Mouse (Mus musculus) myocyte (in vitro differentiated cells): ENCODE data around the gene Ms4a2. TPM values are rescaled to one million over a fixed set of nuclear protein-coding genes. Genes with fewer than 3 reads are reported as not detected.

ENCODE experiments used
- H3K27me3 ChIP-seq: one replicate; pipeline ENCODE4 v1.6.1; 2011; ENCODE audit not compliant: control insufficient read depth, insufficient read depth, insufficient read length
- H3K36me3 ChIP-seq: one replicate; pipeline ENCODE4 v1.6.1; 2011; ENCODE audit not compliant: control insufficient read depth, insufficient read depth
- H3K4me2 ChIP-seq: one replicate; pipeline ENCODE4 v1.6.1; 2011; ENCODE audit warnings: low read depth, control low read depth
- H3K4me3 ChIP-seq: one replicate; pipeline ENCODE4 v1.5.1; 2011; ENCODE audit warnings: mild to moderate bottlenecking, control low read depth, moderate library complexity
- H3K79me2 ChIP-seq: one replicate; pipeline ENCODE4 v1.6.1; 2011; ENCODE audit not compliant: control insufficient read depth, insufficient read depth
- H3ac ChIP-seq: one replicate; pipeline ENCODE4 v1.6.1; 2011; ENCODE audit not compliant: control insufficient read depth, insufficient read length
- CEBPB ChIP-seq: IDR thresholded peaks from 2 replicates; pipeline ENCODE4 v1.6.1; 2011; ENCODE audit warnings: mild to moderate bottlenecking, moderate library complexity; ENCODE audit not compliant: poor library complexity, insufficient read depth, severe bottlenecking
- E2F4 ChIP-seq: IDR thresholded peaks from one replicate; pipeline ENCODE4 v1.6.1; 2011; ENCODE audit warnings: mild to moderate bottlenecking, control low read depth, moderate library complexity; ENCODE audit not compliant: insufficient read depth
- MAX ChIP-seq: IDR thresholded peaks from one replicate; pipeline ENCODE4 v1.6.1; 2011; ENCODE audit warnings: low read depth, mild to moderate bottlenecking, control low read depth
- MYOD1 ChIP-seq, 3 experiments: IDR thresholded peaks; one replicate each; pipeline ENCODE4 v1.6.1; 2011; ENCODE audit warnings: control low read depth in 2 of 3, low read depth in 2 of 3, mild to moderate bottlenecking in 2 of 3, moderate library complexity in 1 of 3; ENCODE audit not compliant: insufficient read length in 2 of 3, control insufficient read depth in 1 of 3
- MYOG ChIP-seq, 3 experiments: IDR thresholded peaks; one replicate each; pipeline ENCODE4 v1.6.1; 2011; ENCODE audit warnings: control low read depth in 2 of 3, low read depth in 2 of 3, mild to moderate bottlenecking in 2 of 3; ENCODE audit not compliant: insufficient read length in 2 of 3, control insufficient read depth in 1 of 3, insufficient read depth in 1 of 3
- POLR2A ChIP-seq: IDR thresholded peaks from one replicate; pipeline ENCODE4 v1.6.1; 2011; ENCODE audit warnings: low read depth, mild to moderate bottlenecking, control low read depth, moderate library complexity; ENCODE audit not compliant: insufficient read length
- POLR2AphosphoS2 ChIP-seq: IDR thresholded peaks from one replicate; pipeline ENCODE4 v1.6.1; 2011; ENCODE audit warnings: low read depth, control low read depth; ENCODE audit not compliant: insufficient read length
- REST ChIP-seq: IDR thresholded peaks from one replicate; pipeline ENCODE4 v1.6.1; 2011; ENCODE audit warnings: mild to moderate bottlenecking, control low read depth, moderate library complexity; ENCODE audit not compliant: insufficient read depth, insufficient read length
- SRF ChIP-seq: IDR thresholded peaks from one replicate; pipeline ENCODE4 v1.6.1; 2011; ENCODE audit warnings: low read depth; ENCODE audit not compliant: control insufficient read depth, insufficient read length
- TCF12 ChIP-seq: IDR thresholded peaks from one replicate; pipeline ENCODE4 v1.6.1; 2011; ENCODE audit warnings: mild to moderate bottlenecking, control low read depth; ENCODE audit not compliant: poor library complexity, insufficient read depth, severe bottlenecking
- TCF3 ChIP-seq: IDR thresholded peaks from one replicate; pipeline ENCODE4 v1.6.1; 2011; ENCODE audit warnings: low read depth, control low read depth; ENCODE audit not compliant: insufficient read length
- USF1 ChIP-seq: IDR thresholded peaks from one replicate; pipeline ENCODE4 v1.6.1; 2011; ENCODE audit warnings: low read depth, mild to moderate bottlenecking, control low read depth, moderate library complexity
- polyA plus RNA-seq: library from polyadenylated mRNA; unstranded; fragments of >200 nt; fragmentation: generic; extraction: Trizol; gene quantifications from one replicate; pipeline ENCODE4 v1.2.1, GENCODE M21; 2012; ENCODE audit warnings: missing spikeins

The Ms4a2 gene
- not detected for polyA plus RNA-seq

DNA sequence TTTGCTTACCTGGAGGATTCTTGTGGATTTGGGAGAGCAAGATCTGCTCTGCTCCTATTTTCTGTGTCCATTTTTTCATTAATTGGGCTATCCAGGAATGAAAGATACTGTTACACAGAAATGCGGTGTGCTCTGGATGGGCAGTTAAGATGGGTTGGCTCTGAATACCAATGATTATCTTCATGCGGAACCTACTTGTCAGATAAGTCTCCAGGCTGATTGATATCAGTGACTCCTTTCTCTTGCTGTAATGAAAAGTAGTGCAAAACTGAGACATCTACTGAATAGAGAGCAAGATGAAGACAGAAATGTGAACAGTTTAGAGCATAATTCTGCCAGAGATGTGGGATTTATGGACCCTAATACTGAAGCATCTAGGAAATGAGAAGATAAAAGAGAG, at the start of gene Ms4a2:
TSS of gene Ms4a2 (minus strand) at position 169 of the 400 bp plus-strand sequence.
- no peak within 1 kb of the TSS for H3ac ChIP-seq
- no peak within 1 kb of the TSS for H3K4me3 ChIP-seq
- TF ChIP-seq POLR2AphosphoS2, result no peak
- no peak for TF ChIP-seq E2F4
- no peak for TF ChIP-seq POLR2A
- TF ChIP-seq MAX, result no peak
- TF ChIP-seq SRF, result no peak
- TF ChIP-seq MYOG (IDR thresholded peaks at IDR 0.05; ENCODE audit: control insufficient read depth in 1 of 3, insufficient read depth in 1 of 3, insufficient read length in 2 of 3, low read depth in 2 of 3), result no peak
- no peak for TF ChIP-seq MYOD1 (IDR thresholded peaks at IDR 0.05; ENCODE audit: control insufficient read depth in 1 of 3, insufficient read length in 2 of 3, low read depth in 2 of 3)
- no peak for TF ChIP-seq TCF12
- TF ChIP-seq CEBPB, result no peak
- no peak for TF ChIP-seq TCF3
- no peak for TF ChIP-seq USF1
- no peak for TF ChIP-seq REST
- H3K36me3 ChIP-seq, result no peaks in the 10 kb centered on the region
- no peak within 1 kb of the TSS for H3K4me2 ChIP-seq
- no peaks in the 10 kb centered on the region for H3K27me3 ChIP-seq
- no peaks in the 10 kb centered on the region for H3K79me2 ChIP-seq

GRCm38 (mm10) chr19:11661562-11661961, 38.0 kb upstream of the Ms4a2 start:
- no peaks in the 10 kb centered on the region for H3K79me2 ChIP-seq
- no peaks in the 10 kb centered on the region for H3K36me3 ChIP-seq
- H3K4me3 ChIP-seq, result no peak overlapping the region
- no peak overlapping the region for H3ac ChIP-seq
- TF ChIP-seq E2F4 (no peak), TCF12 (no peak), SRF (no peak), REST (no peak), MAX (no peak), POLR2A (no peak), TCF3 (no peak), MYOG (IDR thresholded peaks at IDR 0.05; ENCODE audit: control insufficient read depth in 1 of 3, insufficient read depth in 1 of 3, insufficient read length in 2 of 3, low read depth in 2 of 3) (no peak), CEBPB (no peak), POLR2AphosphoS2 (no peak), MYOD1 (IDR thresholded peaks at IDR 0.05; ENCODE audit: control insufficient read depth in 1 of 3, insufficient read length in 2 of 3, low read depth in 2 of 3) (no peak), USF1 (no peak)
- no peaks in the 10 kb centered on the region for H3K27me3 ChIP-seq
- no peak overlapping the region for H3K4me2 ChIP-seq

DNA sequence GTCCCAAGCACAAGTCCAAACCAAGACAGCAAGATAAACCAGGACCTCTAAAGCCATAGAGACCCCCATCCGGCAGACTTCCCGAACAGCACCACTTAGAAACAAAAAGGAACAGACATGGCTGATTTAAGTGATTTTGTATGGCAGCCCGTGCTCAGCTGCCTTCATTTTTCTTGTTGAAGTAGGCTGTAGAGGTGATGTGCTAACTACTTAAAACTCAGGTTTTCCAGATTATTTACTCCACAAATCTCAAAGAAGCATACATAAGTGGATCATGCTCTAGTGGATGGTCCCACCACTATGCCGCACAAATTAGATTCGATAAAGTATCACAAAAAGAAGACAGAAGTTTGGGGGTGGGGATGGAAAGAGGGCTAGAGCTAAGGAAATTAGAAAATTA, 36.9 kb upstream of the Ms4a2 start, which contains the start of gene Oosp2:
TSS of gene Oosp2 (minus strand) at position 101 of the 400 bp plus-strand sequence.
- Histone ChIP-seq H3K27me3 (no peaks in the 10 kb centered on the region), H3K36me3 (no peaks in the 10 kb centered on the region), H3K4me2 (no peak within 1 kb of the TSS), H3K79me2 (no peaks in the 10 kb centered on the region), H3ac (no peak within 1 kb of the TSS), H3K4me3 (no peak within 1 kb of the TSS)
- TF ChIP-seq SRF, result no peak
- no peak for TF ChIP-seq TCF3
- TF ChIP-seq MYOD1 (IDR thresholded peaks at IDR 0.05; ENCODE audit: control insufficient read depth in 1 of 3, insufficient read length in 2 of 3, low read depth in 2 of 3), result no peak
- TF ChIP-seq POLR2A, result no peak
- TF ChIP-seq E2F4, result no peak
- TF ChIP-seq TCF12, result no peak
- TF ChIP-seq USF1, result no peak
- TF ChIP-seq CEBPB, result no peak
- no peak for TF ChIP-seq POLR2AphosphoS2
- no peak for TF ChIP-seq MAX
- no peak for TF ChIP-seq MYOG (IDR thresholded peaks at IDR 0.05; ENCODE audit: control insufficient read depth in 1 of 3, insufficient read depth in 1 of 3, insufficient read length in 2 of 3, low read depth in 2 of 3)
- TF ChIP-seq REST, result no peak

DNA sequence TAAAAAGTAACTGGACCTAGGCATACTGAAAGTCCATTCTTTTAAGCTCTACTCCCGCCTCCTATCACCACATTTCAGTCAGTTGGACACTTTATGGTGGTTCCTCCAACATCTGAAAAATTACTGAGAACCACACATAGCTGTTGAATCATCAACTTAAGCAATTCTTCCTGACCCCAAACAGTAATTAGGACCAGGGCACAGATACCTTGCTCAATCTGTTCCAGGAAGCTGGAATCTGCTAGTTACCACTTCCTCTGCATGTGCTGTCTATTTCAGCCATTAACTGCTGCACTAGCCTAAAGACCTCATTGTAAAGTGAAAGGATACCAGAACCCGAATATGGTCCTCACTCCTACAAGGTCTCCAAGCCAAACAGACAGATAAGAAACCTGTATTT, 35.6 kb upstream of the Ms4a2 start:
- Histone ChIP-seq H3K27me3 (no peaks in the 10 kb centered on the region), H3ac (no peak overlapping the region), H3K79me2 (no peaks in the 10 kb centered on the region), H3K4me2 (no peak overlapping the region), H3K36me3 (no peaks in the 10 kb centered on the region), H3K4me3 (no peak overlapping the region)
- TF ChIP-seq TCF3 (no peak), MAX (no peak), E2F4 (no peak), POLR2A (no peak), MYOG (IDR thresholded peaks at IDR 0.05; ENCODE audit: control insufficient read depth in 1 of 3, insufficient read depth in 1 of 3, insufficient read length in 2 of 3, low read depth in 2 of 3) (no peak), USF1 (no peak), SRF (no peak), MYOD1 (IDR thresholded peaks at IDR 0.05; ENCODE audit: control insufficient read depth in 1 of 3, insufficient read length in 2 of 3, low read depth in 2 of 3) (no peak), POLR2AphosphoS2 (no peak), TCF12 (no peak), REST (no peak), CEBPB (no peak)
